Mouse (Mus musculus) liver, postnatal 0 days (tissue): Measurements from ENCODE around the gene Prss33.

Experiments used
- CTCF ChIP-seq: sonication (generic); IDR thresholded peaks from 2 replicates; pipeline ENCODE4 v1.5.1; 2016; ENCODE audit warnings: antibody characterized with exemption, low read depth
- EP300 ChIP-seq: IDR thresholded peaks from 2 replicates; pipeline ENCODE4 v1.6.1; 2016; ENCODE audit warnings: antibody characterized with exemption, low read depth, mild to moderate bottlenecking

DNA sequence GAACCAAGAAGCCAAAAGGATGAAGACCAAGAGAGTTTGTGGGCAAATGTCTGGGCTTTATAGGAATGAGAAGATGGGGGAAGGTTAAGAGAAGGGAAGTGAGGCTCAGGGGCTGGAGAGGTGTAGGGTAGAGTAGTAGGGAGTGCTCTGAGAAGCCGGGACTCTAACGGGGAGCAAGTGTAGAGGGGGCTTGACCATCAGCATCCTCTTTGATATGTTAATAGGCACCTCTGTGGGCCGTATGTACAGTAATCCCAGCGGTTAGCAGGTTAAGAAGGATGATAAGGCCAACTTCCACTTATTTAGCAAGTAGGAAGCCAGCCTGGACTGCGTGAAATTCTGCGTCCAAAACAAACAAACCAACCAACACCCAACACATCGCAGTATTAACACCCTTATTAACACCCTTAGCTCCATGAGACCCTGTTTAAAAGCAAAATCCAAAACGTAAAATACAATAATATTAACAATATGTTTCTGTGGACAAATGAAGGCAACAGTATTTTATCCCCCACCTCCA lies 46.0 kb downstream of the Prss33 start:
- TF ChIP-seq CTCF (no peak), EP300 (no peak)
